Mouse (Mus musculus): ENCODE measurements at regions not wholly inside any gene's neighbourhood (a gene's known extent, or its start where the extent isn't known, plus 50 kb on each side); places are given as distances from the start of the nearest gene placed in this dataset.
"Not testable (repeated sequence)": the region's sequence is repeated elsewhere in the genome, so short reads cannot be mapped to it uniquely, and the experiment has no call there.

DNA sequence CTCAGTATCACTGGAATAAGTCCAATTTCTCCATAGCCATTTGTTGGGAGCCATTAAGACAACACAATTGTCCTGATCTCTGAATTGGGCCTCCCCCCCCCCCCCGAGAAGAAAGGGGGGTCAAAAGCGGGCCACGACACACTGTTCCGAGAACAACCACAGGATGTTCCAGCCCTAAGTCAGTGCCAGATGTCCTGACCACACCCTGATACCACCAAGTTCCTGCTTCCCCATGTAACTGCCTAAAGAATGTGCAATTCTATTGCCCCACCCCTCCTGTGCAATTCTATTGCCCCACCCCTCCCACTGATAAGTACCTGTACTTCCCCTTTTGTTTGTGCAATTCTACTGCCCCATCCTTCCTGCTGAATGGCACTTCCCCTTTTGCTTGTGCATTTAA, 80.4 kb downstream of the Enc1 start:
- not testable (repeated sequence) for TF ChIP-seq CTCF (IDR thresholded peaks at IDR 0.05; ENCODE audit: borderline replicate concordance, extremely low read depth, insufficient read depth, insufficient read length); POLR2A (IDR thresholded peaks at IDR 0.05; ENCODE audit: borderline replicate concordance, extremely low read depth, insufficient read depth, insufficient read length, poor library complexity, severe bottlenecking)
